Mouse (Mus musculus) E14TG2a.4 (cell line): ENCODE data around the gene Map3k7cl.

Source experiments
- CTCF ChIP-seq: conservative IDR thresholded peaks from 2 replicates; pipeline ENCODE4 v1.5.1; 2014; ENCODE audit warnings: low read length
- NANOG ChIP-seq: IDR thresholded peaks from 2 replicates; pipeline ENCODE4 v1.6.1; 2014; ENCODE audit warnings: borderline replicate concordance, low read length, mixed read lengths

- TF ChIP-seq CTCF (no peak), NANOG (no peak)
Observed at GRCm38 (mm10) chr16:87621246-87621645, 68.1 kb downstream of the Map3k7cl start.
